Mouse (Mus musculus) embryonic facial prominence, embryonic 13.5 days (tissue): ENCODE measurements at regions not wholly inside any gene's neighbourhood (a gene's known extent, or its start where the extent isn't known, plus 50 kb on each side); places are given as distances from the start of the nearest gene placed in this dataset.

Experiments used
- ATAC-seq: fragments of 200-750 bp; cut with Nextera tagmentation; 2 replicates; pipeline ENCODE4 v1.8.0; 2017; ENCODE audit warnings: low read depth; ENCODE audit not compliant: insufficient number of reproducible peaks, insufficient read depth, low FRiP score, low TSS enrichment
- H3K27ac ChIP-seq: fragments of 300-500 bp; sonication (generic); 2 replicates; pipeline ENCODE4 v1.5.1; 2015; ENCODE audit warnings: moderate library complexity, mild to moderate bottlenecking, inconsistent platforms
- H3K27me3 ChIP-seq: fragments of 300-500 bp; sonication (generic); 2 replicates; pipeline ENCODE4 v1.6.1; 2015; ENCODE audit warnings: mild to moderate bottlenecking, inconsistent platforms
- H3K36me3 ChIP-seq: fragments of 300-500 bp; sonication (generic); 2 replicates; pipeline ENCODE4 v1.6.1; 2015; ENCODE audit warnings: mild to moderate bottlenecking, inconsistent platforms
- H3K4me1 ChIP-seq: fragments of 300-500 bp; sonication (generic); 2 replicates; pipeline ENCODE4 v1.6.1; 2015; ENCODE audit warnings: inconsistent platforms
- H3K4me2 ChIP-seq: fragments of 300-500 bp; sonication (generic); 2 replicates; pipeline ENCODE4 v1.6.1; 2015; ENCODE audit warnings: moderate library complexity, mild to moderate bottlenecking, inconsistent platforms
- H3K4me3 ChIP-seq: fragments of 300-500 bp; sonication (generic); 2 replicates; pipeline ENCODE4 v1.5.1; 2015; ENCODE audit warnings: mild to moderate bottlenecking, inconsistent platforms
- H3K9ac ChIP-seq: fragments of 300-500 bp; sonication (generic); 2 replicates; pipeline ENCODE4 v1.6.1; 2015; ENCODE audit warnings: mild to moderate bottlenecking, inconsistent platforms
- H3K9me3 ChIP-seq: fragments of 300-500 bp; sonication (generic); 2 replicates; pipeline ENCODE4 v1.6.1; 2016; ENCODE audit warnings: inconsistent platforms
- WGBS: fragments of 180-500 bp; shearing (Covaris S2); methylation state at CpG from one replicate; pipeline ENCODE4 v1.1.7; 2015; ENCODE audit warnings: mixed read lengths; 5-methylcytosine and 5-hydroxymethylcytosine counted together

DNA sequence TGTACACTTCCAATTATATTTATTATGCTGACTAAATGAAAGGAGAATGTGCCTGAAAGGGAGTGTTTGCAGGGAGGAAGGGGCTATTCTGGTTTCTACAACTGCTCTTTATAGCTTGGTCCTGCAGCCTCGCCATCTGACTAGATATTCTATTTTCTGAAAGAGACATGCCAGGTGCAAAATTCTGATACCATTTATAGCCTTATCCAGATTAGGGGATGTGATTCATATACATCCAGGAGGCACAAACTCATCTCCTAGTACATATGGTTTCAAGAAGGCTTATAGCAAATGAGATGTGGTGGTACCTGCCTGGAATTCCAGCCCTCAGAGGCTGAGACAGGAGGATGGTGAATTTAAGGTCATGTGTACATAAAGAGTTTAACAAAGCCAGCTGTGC, 352.6 kb upstream of the Castor2 start:
- no peak overlapping the region for H3K4me3 ChIP-seq
- H3K4me2 ChIP-seq: no peak overlapping the region
- no peaks in the 10 kb centered on the region for H3K4me1 ChIP-seq
- no peak overlapping the region for H3K27ac ChIP-seq
- H3K27me3 ChIP-seq: no peaks in the 10 kb centered on the region
- no peak for ATAC-seq
- H3K9me3 ChIP-seq: no peaks in the 10 kb centered on the region
- H3K36me3 ChIP-seq: no peaks in the 10 kb centered on the region
- H3K9ac ChIP-seq: no peak overlapping the region
- 90% methylated on average over 1 of the region's 1 CpGs for WGBS

DNA sequence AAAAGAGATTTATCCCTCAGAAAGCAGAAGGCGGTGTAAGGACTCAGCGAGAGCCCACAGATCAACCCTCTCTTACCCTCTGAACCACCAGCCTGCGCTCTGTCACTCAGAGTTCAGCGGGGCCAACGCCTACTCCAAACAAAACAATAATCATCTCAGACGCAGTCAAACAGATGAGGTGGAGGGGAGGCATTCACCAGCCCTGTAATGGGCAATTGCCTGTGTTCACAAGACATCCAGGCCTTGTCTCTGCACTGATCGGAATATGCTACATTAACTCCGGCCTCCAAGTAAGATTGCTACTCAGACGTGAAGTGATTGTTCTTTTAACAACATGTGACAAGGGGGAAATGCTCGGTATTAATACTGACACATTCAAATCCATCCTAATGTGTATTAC, 353.1 kb upstream of the Castor2 start:
- no peak overlapping the region for H3K4me2 ChIP-seq
- H3K4me3 ChIP-seq: no peak overlapping the region
- WGBS: 69% methylated on average over 10 of the region's 10 CpGs
- no peaks in the 10 kb centered on the region for H3K9me3 ChIP-seq
- H3K27me3 ChIP-seq: no peaks in the 10 kb centered on the region
- H3K9ac ChIP-seq: no peak overlapping the region
- no peak overlapping the region for H3K27ac ChIP-seq
- no peaks in the 10 kb centered on the region for H3K4me1 ChIP-seq
- ATAC-seq: no peak
- no peaks in the 10 kb centered on the region for H3K36me3 ChIP-seq

GRCm38 (mm10) chr5:133744136-133744535, 355.4 kb upstream of the Castor2 start:
- Histone ChIP-seq H3K27me3 (no peaks in the 10 kb centered on the region), H3K4me3 (no peak overlapping the region), H3K4me2 (no peak overlapping the region), H3K9me3 (no peaks in the 10 kb centered on the region), H3K27ac (no peak overlapping the region), H3K4me1 (no peaks in the 10 kb centered on the region), H3K9ac (no peak overlapping the region), H3K36me3 (no peaks in the 10 kb centered on the region)
- ATAC-seq: no peak
- WGBS: 84% methylated on average over 3 of the region's 3 CpGs

DNA sequence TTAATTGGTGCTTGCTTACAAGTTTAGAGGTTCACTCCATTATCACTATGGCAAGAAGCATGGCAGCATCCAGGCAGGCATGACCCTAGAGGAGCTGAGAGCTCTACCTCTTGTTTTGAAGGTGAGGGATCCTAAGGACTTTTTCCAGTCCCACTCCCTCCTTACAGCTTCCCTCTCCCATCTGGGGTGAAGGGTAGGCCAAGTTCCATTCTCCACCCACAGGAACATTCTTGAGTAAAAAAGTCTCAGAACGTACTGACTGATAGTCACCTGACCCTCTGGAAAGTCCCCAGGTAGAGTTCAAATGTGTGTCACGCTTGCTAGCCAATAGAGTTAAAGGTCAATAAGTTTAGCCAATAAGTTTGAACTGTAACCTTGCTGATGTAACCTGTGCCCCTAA, 355.9 kb upstream of the Castor2 start:
- Histone ChIP-seq H3K27me3 (no peaks in the 10 kb centered on the region), H3K27ac (no peak overlapping the region), H3K4me1 (no peaks in the 10 kb centered on the region), H3K4me2 (no peak overlapping the region), H3K4me3 (no peak overlapping the region), H3K9me3 (no peaks in the 10 kb centered on the region), H3K36me3 (no peaks in the 10 kb centered on the region), H3K9ac (no peak overlapping the region)
- no peak for ATAC-seq
- 83% methylated on average over 2 of the region's 2 CpGs for WGBS

- Histone ChIP-seq H3K36me3 (no peaks in the 10 kb centered on the region), H3K9ac (no peak overlapping the region), H3K4me1 (no peaks in the 10 kb centered on the region), H3K27ac (no peak overlapping the region), H3K4me3 (no peak overlapping the region), H3K27me3 (no peaks in the 10 kb centered on the region), H3K4me2 (no peak overlapping the region), H3K9me3 (no peaks in the 10 kb centered on the region)
- no peak for ATAC-seq
- 80% methylated on average over 4 of the region's 4 CpGs for WGBS
Observed at GRCm38 (mm10) chr5:133731871-133732270, 367.6 kb upstream of the Castor2 start.

- Histone ChIP-seq H3K4me2 (no peak overlapping the region), H3K9me3 (no peaks in the 10 kb centered on the region), H3K9ac (no peak overlapping the region), H3K4me3 (no peak overlapping the region), H3K27me3 (no peaks in the 10 kb centered on the region), H3K4me1 (no peaks in the 10 kb centered on the region), H3K36me3 (no peaks in the 10 kb centered on the region), H3K27ac (no peak overlapping the region)
- ATAC-seq: no peak
- WGBS: 45% methylated on average over 10 of the region's 10 CpGs
Observed at GRCm38 (mm10) chr5:133718187-133719078, 381.1 kb upstream of the Castor2 start.

DNA sequence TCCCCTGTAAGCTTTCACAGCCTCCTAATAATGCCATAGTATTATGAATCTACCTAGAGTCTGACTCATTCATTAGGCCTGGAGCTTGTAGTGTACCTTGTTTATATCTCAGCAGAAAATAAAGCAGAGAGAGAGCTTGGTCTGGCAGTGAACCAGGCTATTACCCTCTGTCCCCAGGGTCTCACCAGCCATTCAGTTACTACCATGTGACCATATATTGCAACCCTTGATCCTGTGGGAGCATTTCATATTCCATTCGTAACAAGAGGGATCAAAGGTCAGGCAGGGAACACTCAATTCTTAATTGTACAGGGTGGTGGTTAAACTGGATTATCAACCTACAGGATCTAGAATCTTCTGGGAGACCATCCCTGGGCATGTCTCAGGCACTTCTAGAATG, 383.7 kb upstream of the Castor2 start:
- no peak overlapping the region for H3K9ac ChIP-seq
- no peaks in the 10 kb centered on the region for H3K36me3 ChIP-seq
- no peaks in the 10 kb centered on the region for H3K9me3 ChIP-seq
- WGBS: 87% methylated on average over 1 of the region's 1 CpGs
- no peaks in the 10 kb centered on the region for H3K4me1 ChIP-seq
- no peak overlapping the region for H3K4me2 ChIP-seq
- ATAC-seq: no peak
- H3K27ac ChIP-seq: no peak overlapping the region
- no peaks in the 10 kb centered on the region for H3K27me3 ChIP-seq
- H3K4me3 ChIP-seq: no peak overlapping the region

- Histone ChIP-seq H3K9me3 (no peaks in the 10 kb centered on the region), H3K4me3 (no peak overlapping the region), H3K27ac (no peak overlapping the region), H3K4me2 (no peak overlapping the region), H3K27me3 (no peaks in the 10 kb centered on the region), H3K36me3 (no peaks in the 10 kb centered on the region), H3K4me1 (no peaks in the 10 kb centered on the region), H3K9ac (no peak overlapping the region)
- 62% methylated on average over 3 of the region's 3 CpGs for WGBS
- ATAC-seq: no peak
Observed at GRCm38 (mm10) chr5:133712652-133713051, 386.9 kb upstream of the Castor2 start.

GRCm38 (mm10) chr5:133708881-133709280, 390.6 kb upstream of the Castor2 start:
- H3K27ac ChIP-seq: no peak overlapping the region
- no peak overlapping the region for H3K4me3 ChIP-seq
- H3K4me1 ChIP-seq: no peaks in the 10 kb centered on the region
- H3K4me2 ChIP-seq: no peak overlapping the region
- no peaks in the 10 kb centered on the region for H3K36me3 ChIP-seq
- H3K9ac ChIP-seq: no peak overlapping the region
- no peaks in the 10 kb centered on the region for H3K9me3 ChIP-seq
- ATAC-seq: no peak
- WGBS: 59% methylated on average over 8 of the region's 8 CpGs
- H3K27me3 ChIP-seq: no peaks in the 10 kb centered on the region

DNA sequence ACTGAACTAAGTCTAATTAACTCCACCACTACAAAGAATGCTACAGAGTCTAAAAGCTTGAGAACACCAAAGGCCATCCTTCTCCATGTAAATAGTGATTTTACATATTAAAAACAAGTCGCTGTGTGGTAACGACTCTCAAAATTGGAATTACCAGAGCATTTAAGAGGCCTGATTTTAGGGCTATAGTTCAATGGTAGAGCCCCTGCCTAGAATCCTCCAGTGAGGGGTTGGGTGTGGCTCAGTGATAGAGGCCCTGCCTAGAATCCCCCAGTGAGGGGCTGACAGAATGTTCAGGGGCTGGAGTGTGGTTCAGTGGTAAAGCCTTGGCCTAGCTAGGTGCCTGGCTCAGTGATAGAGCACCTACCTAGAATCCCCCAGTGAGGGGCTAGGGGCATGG, 413.3 kb upstream of the Castor2 start:
- no peak for ATAC-seq
- Histone ChIP-seq H3K4me1 (no peaks in the 10 kb centered on the region), H3K9me3 (no peaks in the 10 kb centered on the region), H3K4me3 (no peak overlapping the region), H3K36me3 (no peaks in the 10 kb centered on the region), H3K9ac (no peak overlapping the region), H3K27ac (no peak overlapping the region), H3K4me2 (no peak overlapping the region), H3K27me3 (no peaks in the 10 kb centered on the region)
- 84% methylated on average over 2 of the region's 2 CpGs for WGBS

DNA sequence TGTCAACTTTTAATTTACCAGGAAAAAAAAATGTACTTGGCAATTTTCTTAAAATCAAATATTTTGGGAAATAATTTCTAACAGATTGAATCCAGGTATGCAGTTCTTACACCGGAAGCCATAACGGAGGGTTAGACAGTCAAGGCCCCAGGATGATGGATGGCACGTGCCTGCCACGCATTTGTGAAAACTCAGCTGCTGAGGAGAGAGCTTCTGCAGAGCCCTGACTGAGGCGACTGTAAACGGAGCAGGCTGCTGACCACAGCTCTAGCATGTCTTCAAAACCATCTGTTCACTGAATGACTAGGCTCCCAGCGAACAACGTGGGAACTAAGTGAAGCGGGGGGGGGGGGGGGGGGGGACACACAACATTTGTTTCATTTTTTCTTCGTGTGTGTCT, 416.5 kb upstream of the Castor2 start:
- WGBS: 44% methylated on average over 10 of the region's 10 CpGs
- H3K4me3 ChIP-seq: no peak overlapping the region

GRCm38 (mm10) chr5:133676791-133677450, 422.6 kb upstream of the Castor2 start:
- no peak for ATAC-seq
- Histone ChIP-seq H3K4me2 (no peak overlapping the region), H3K27me3 (no peaks in the 10 kb centered on the region), H3K4me3 (no peak overlapping the region), H3K9ac (no peak overlapping the region), H3K27ac (no peak overlapping the region), H3K9me3 (no peaks in the 10 kb centered on the region), H3K36me3 (no peaks in the 10 kb centered on the region), H3K4me1 (peaks cover 5% of the 10 kb centered on the region; the same call in 1 of the 2 replicates)
- 84% methylated on average over 15 of the region's 15 CpGs for WGBS

More for the DNA sequence above, 416.5 kb upstream of the Castor2 start:
- Histone ChIP-seq H3K9ac (no peak overlapping the region), H3K9me3 (no peaks in the 10 kb centered on the region), H3K4me1 (no peaks in the 10 kb centered on the region), H3K36me3 (no peaks in the 10 kb centered on the region), H3K27ac (no peak overlapping the region), H3K27me3 (no peaks in the 10 kb centered on the region), H3K4me2 (no peak overlapping the region)
- no peak for ATAC-seq
